Mouse (Mus musculus) kidney, adult 8-10 months (tissue): ENCODE results near the gene Gm47969.

Experiments
- DNase-seq, 2 experiments: peaks; one replicate each; pipeline ENCODE4 v3.0.0; 2022

The Gm47969 gene

DNA sequence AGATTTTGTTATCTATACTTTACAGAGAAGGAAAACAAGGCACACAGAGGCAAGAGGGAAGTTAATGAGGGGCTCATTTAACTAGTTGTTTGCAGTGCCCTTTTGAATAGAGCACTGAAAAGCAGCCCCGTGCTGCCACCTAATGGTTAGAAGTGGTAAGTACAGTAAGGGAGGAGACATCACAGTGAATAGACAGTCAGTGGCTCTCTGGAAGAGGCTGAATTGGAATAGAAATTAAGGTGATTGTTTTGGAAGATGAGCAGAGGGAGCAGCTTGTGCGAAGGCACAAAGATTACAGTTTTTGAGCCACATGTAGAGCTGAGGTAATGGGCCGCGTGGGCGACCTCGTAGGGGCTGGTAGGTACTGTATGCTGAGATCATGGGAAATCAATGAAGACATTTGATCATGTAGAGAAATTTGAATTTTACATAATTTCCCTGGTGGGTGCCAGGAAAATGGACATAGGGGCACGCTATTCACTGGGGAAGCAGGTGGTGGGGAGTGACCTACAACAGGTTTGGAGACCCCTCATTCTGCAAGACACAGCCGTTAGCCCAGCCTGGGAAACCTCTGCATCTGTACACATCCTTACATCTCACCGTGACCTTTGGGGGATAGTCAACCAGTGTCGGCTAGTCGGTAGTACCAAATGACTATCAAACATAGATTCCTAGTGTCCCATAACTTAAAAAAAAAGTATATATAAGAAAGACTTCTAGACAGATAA, 31.6 kb downstream of the Gm47969 start:
- peak; percentile 24 to 36 for DNase-seq

DNA sequence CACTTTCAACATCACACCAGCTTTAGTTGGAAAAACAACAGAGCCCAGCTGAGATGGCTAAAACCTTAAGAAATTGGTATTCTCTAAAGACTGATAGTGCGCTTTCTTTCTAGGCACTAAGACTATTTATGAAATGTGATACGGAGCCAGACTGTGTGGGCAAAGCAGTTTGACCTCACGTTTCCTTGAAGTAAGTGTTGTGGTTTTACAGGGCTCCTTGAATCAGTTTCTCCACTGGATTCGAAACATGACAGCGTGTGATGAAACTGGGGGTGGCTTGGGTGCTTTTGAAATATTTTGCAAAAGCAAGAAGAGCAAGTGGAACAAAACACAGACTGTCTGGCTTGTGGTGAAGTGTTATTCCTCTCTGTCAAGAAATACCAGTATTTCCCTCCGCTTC, 32.3 kb downstream of the Gm47969 start:
- DNase-seq, result no peak

DNA sequence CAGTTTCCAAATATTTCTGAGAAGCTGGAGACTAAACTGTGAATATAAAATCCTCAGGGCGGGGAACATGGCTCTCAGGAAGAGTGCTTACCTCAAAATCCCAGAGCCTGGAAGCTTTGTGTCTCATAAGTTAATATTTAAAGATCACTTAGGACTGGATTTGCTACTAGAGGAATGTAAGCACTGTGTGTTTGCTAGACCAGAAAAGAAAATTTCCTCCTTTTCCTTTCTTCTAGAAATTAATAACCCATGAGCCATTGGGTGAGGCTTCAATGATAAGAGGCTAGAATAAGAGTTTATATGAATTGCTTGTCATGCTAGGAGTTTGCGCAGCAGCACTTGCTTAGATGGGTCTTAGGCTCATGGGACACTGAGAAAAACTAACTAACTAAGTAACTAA, 40.1 kb downstream of the Gm47969 start:
- DNase-seq, result no peak

DNA sequence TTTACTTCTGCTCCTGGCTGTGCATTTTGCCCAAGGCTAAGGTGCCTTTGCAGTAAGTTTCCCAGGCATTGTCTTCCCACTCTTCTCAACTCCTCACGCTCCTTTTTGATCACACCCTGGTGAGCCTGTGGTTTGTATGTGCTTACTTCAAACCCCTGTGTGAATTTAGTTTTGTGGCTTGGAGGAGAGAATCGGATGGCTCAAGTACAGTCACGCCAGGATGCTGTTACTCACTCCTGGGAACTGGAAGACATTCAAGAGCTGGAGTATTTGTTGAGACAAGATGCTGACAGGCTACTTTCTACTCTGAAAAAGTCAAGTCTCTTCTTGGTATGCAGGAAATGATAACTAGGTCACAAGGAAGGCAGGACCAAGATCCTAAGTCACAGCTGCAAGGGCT, 46.5 kb downstream of the Gm47969 start:
- no peak for DNase-seq
